ENCODE assay signal across 8 mouse cellular contexts in genomic region chr2:153995770-153996169, GRCm38 (mm10). TPM values are rescaled to one million over a fixed set of nuclear protein-coding genes. Genes with fewer than 3 reads are reported as not detected.
DNase-seq lines count a peak whose midpoint lies in the region; ATAC-seq and TF ChIP-seq lines count a peak whose summit lies in the region.

No protein-coding gene starts in this region.

- H3K4me3 ChIP-seq in forebrain, embryonic 11.5 days (ENCODE audit: low read depth, low read length), result no peak overlapping the region
- no peak overlapping the region for H3K4me3 ChIP-seq in forebrain, embryonic 13.5 days
- no peak overlapping the region for H3K4me3 ChIP-seq in kidney, adult 2 months (ENCODE audit: insufficient read depth, low read depth, low read length)
- H3K4me3 ChIP-seq in midbrain, postnatal 0 days (ENCODE audit: low read depth, low read length), result no peak overlapping the region

- H3K27me3 ChIP-seq in forebrain, embryonic 11.5 days (ENCODE audit: control insufficient read depth, insufficient read depth, low read length), result no peaks in the 10 kb centered on the region
- H3K27me3 ChIP-seq in forebrain, embryonic 13.5 days, result no peaks in the 10 kb centered on the region
- H3K27me3 ChIP-seq in kidney, adult 2 months (replicated peaks; ENCODE audit: control insufficient read depth, insufficient read depth, low read length), result no peaks in the 10 kb centered on the region
- no peaks in the 10 kb centered on the region for H3K27me3 ChIP-seq in midbrain, postnatal 0 days (ENCODE audit: insufficient read depth, low read length)
- no peaks in the 10 kb centered on the region for H3K27me3 ChIP-seq in splenic B cell, adult 2 months (ENCODE audit: control insufficient read depth, insufficient read depth, low read length, poor library complexity, severe bottlenecking)

- H3K4me1 ChIP-seq in forebrain, embryonic 11.5 days (replicated peaks; ENCODE audit: control insufficient read depth, insufficient read depth, low read length), result no peaks in the 10 kb centered on the region
- no peaks in the 10 kb centered on the region for H3K4me1 ChIP-seq in forebrain, embryonic 13.5 days
- H3K4me1 ChIP-seq in kidney, adult 2 months (ENCODE audit: control insufficient read depth, insufficient read depth, low read length), result no peaks in the 10 kb centered on the region
- no peaks in the 10 kb centered on the region for H3K4me1 ChIP-seq in midbrain, postnatal 0 days (ENCODE audit: insufficient read depth, low read length)

- no peak overlapping the region for H3K27ac ChIP-seq in forebrain, embryonic 11.5 days (ENCODE audit: low read depth, low read length)
- no peak overlapping the region for H3K27ac ChIP-seq in forebrain, embryonic 13.5 days
- H3K27ac ChIP-seq in kidney, adult 2 months (ENCODE audit: insufficient read depth, low read depth, low read length), result no peak overlapping the region
- H3K27ac ChIP-seq in midbrain, postnatal 0 days (ENCODE audit: low read depth, low read length), result no peak overlapping the region

- TF ChIP-seq POLR2A in kidney, adult 2 months (IDR thresholded peaks at IDR 0.05; ENCODE audit: low read depth, low read length), result no peak

- DNase-seq in forebrain, embryonic 11.5 days (ENCODE audit: low spot score), result peak; percentile 86
- peak; percentile 77 to 85 for DNase-seq in cerebellum, adult 18-20 months
- DNase-seq in gastrocnemius, adult 18-20 months (ENCODE audit: low spot score), result peak; percentile 71
- DNase-seq in kidney, adult 2 months, result peak; percentile 81
- peak; percentile 87 for DNase-seq in left cerebral cortex, postnatal 4 days
- DNase-seq in midbrain, postnatal 0 days (ENCODE audit: low spot score), result peak; percentile 83
- peak; percentile 65 for DNase-seq in splenic B cell, adult 2 months (ENCODE audit: low read depth, low spot score)

- 4% methylated on average over 7 of the region's 7 CpGs for WGBS in forebrain, embryonic 11.5 days
- 7% methylated on average over 7 of the region's 7 CpGs for WGBS in forebrain, embryonic 13.5 days
- WGBS in kidney, adult 2 months, result 7% methylated on average over 7 of the region's 7 CpGs
- 5% methylated on average over 6 of the region's 7 CpGs for WGBS in midbrain, postnatal 0 days

- TF ChIP-seq CTCF in kidney, adult 2 months (conservative IDR thresholded peaks at IDR 0.05; ENCODE audit: insufficient read depth, insufficient read length, low read depth, low read length), result peak; percentile 94
- TF ChIP-seq CTCF in midbrain, postnatal 0 days (IDR thresholded peaks at IDR 0.05), result peak; percentile 90

- peak; percentile 44; the same call in 1 of the 2 replicates for ATAC-seq in forebrain, embryonic 11.5 days (replicated peaks; ENCODE audit: low FRiP score)
- ATAC-seq in forebrain, embryonic 13.5 days, result no peak
- ATAC-seq in midbrain, postnatal 0 days (ENCODE audit: low FRiP score), result no peak

- H3K9me3 ChIP-seq in forebrain, embryonic 11.5 days (ENCODE audit: control insufficient read depth, low read length), result no peaks in the 10 kb centered on the region
- no peaks in the 10 kb centered on the region for H3K9me3 ChIP-seq in forebrain, embryonic 13.5 days (replicated peaks)
- H3K9me3 ChIP-seq in midbrain, postnatal 0 days (ENCODE audit: low read length), result no peaks in the 10 kb centered on the region

- intact Hi-C loops in left cerebral cortex, postnatal 4 days (cut with DNase I), result no loop called here

- no peak overlapping the region for H3K4me2 ChIP-seq in forebrain, embryonic 11.5 days (ENCODE audit: low read depth, low read length, severe bottlenecking)
- no peak overlapping the region for H3K4me2 ChIP-seq in forebrain, embryonic 13.5 days
- no peak overlapping the region for H3K4me2 ChIP-seq in midbrain, postnatal 0 days (ENCODE audit: low read depth, low read length, poor library complexity, severe bottlenecking)

- no peaks in the 10 kb centered on the region for H3K36me3 ChIP-seq in forebrain, embryonic 11.5 days (ENCODE audit: control insufficient read depth, insufficient read depth, low read length)
- no peaks in the 10 kb centered on the region for H3K36me3 ChIP-seq in forebrain, embryonic 13.5 days (ENCODE audit: poor library complexity, severe bottlenecking)
- H3K36me3 ChIP-seq in kidney, adult 2 months (ENCODE audit: control insufficient read depth, insufficient read depth, low read length), result no peaks in the 10 kb centered on the region
- no peaks in the 10 kb centered on the region for H3K36me3 ChIP-seq in midbrain, postnatal 0 days (ENCODE audit: insufficient read depth, low read length)
- no peaks in the 10 kb centered on the region for H3K36me3 ChIP-seq in splenic B cell, adult 2 months (ENCODE audit: control insufficient read depth, insufficient read depth, low read length, poor library complexity, severe bottlenecking)

- no peak overlapping the region for H3K9ac ChIP-seq in forebrain, embryonic 11.5 days (ENCODE audit: low read length)
- H3K9ac ChIP-seq in forebrain, embryonic 13.5 days, result no peak overlapping the region
- no peak overlapping the region for H3K9ac ChIP-seq in midbrain, postnatal 0 days (replicated peaks; ENCODE audit: low read length, poor library complexity, severe bottlenecking)

RNA-seq across cellular contexts. Expression of gene Bpifa2, which starts 12.3 kb away (rescaled TPM):
- not detected in 2 replicates for polyA plus RNA-seq in forebrain, embryonic 11.5 days (2014; fragmentation: Nextera tagmentation; extraction: Ambion mirVana)
- polyA plus RNA-seq in forebrain, embryonic 13.5 days (2015; fragmentation: Nextera tagmentation; extraction: Ambion mirVana), result not detected in 2 replicates
- not detected for total RNA-seq in gastrocnemius, adult 18-20 months (2021)
- polyA plus RNA-seq in kidney, adult 2 months (2012; rRNA removed), result not detected in 2 replicates
- total RNA-seq in left cerebral cortex, postnatal 4 days (2021), result not detected
- total RNA-seq in midbrain, postnatal 0 days (2014; rRNA removed), result 1.3 TPM in 1 of 2 replicates, not detected in the other
- polyA plus RNA-seq in midbrain, postnatal 0 days (2015; fragmentation: Nextera tagmentation; extraction: Ambion mirVana), result not detected in 2 replicates

RNA-seq across cellular contexts. Expression of gene Bpifa6, which starts 21.0 kb away (rescaled TPM):
- not detected in 2 replicates for polyA plus RNA-seq in forebrain, embryonic 11.5 days (2014; fragmentation: Nextera tagmentation; extraction: Ambion mirVana)
- polyA plus RNA-seq in forebrain, embryonic 13.5 days (2015; fragmentation: Nextera tagmentation; extraction: Ambion mirVana), result not detected in 2 replicates
- not detected for total RNA-seq in gastrocnemius, adult 18-20 months (2021)
- not detected in 2 replicates for polyA plus RNA-seq in kidney, adult 2 months (2012; rRNA removed)
- total RNA-seq in left cerebral cortex, postnatal 4 days (2021), result not detected
- total RNA-seq in midbrain, postnatal 0 days (2014; rRNA removed), result not detected in 2 replicates
- not detected in 2 replicates for polyA plus RNA-seq in midbrain, postnatal 0 days (2015; fragmentation: Nextera tagmentation; extraction: Ambion mirVana)

RNA-seq across cellular contexts. Expression of gene Bpifb4, which starts 57.8 kb away (rescaled TPM):
- not detected in 2 replicates for polyA plus RNA-seq in forebrain, embryonic 11.5 days (2014; fragmentation: Nextera tagmentation; extraction: Ambion mirVana)
- polyA plus RNA-seq in forebrain, embryonic 13.5 days (2015; fragmentation: Nextera tagmentation; extraction: Ambion mirVana), result not detected in 2 replicates
- total RNA-seq in gastrocnemius, adult 18-20 months (2021), result not detected
- polyA plus RNA-seq in kidney, adult 2 months (2012; rRNA removed), result not detected in 2 replicates
- total RNA-seq in left cerebral cortex, postnatal 4 days (2021), result not detected
- not detected in 2 replicates for total RNA-seq in midbrain, postnatal 0 days (2014; rRNA removed)
- not detected in 2 replicates for polyA plus RNA-seq in midbrain, postnatal 0 days (2015; fragmentation: Nextera tagmentation; extraction: Ambion mirVana)
